Comparison of ENCODE assay signal across 8 mouse cellular contexts in the genomic region with DNA sequence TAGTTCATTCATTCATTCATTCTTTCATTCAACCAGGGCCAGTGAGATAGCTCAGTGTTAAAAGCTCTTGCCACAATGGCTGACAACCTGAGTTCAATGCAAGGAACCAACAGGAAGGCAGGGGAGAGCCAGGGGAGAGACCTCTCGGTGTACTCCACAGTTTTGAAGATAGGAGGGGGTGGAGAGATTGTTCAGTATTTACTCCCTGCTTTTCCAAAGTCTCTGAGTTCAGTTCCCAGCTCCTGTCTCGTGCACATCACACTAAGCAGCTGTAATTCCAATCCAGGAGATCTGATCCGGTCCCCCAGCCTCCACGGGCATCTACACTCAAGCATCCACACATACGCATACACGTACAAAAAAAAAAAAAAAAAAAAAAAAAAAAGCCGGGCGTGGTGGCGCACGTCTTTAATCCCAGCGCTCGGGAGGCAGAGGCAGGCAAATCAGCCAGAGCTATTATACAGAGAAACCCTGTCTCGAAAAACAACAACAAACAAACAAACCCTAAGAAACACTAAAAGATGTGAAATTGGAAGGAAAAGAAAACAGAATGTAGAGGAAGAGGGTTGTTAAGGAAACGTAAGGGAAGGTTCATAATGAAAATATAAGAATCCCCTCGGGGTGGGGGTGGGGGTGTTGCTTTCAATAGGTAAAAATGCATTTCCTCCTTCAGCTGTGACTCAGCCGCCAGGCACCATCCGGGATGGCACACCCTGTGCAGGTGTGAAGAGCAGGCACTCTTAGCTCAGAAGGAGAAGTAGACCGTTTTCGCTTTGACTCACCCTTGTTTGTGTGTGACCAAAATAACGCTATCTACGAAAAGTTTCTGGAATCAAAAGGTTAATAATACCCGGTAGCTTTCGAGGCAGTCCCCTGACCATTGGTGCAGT. TPM values are rescaled to one million over a fixed set of nuclear protein-coding genes. Genes with fewer than 3 reads are reported as not detected.
A peak's percentile ranks its signal among the peaks of the same experiment; 100 is the strongest.
DNase-seq lines count a peak whose midpoint lies in the region; ATAC-seq and TF ChIP-seq lines count a peak whose summit lies in the region.

No protein-coding gene starts in this region.

- H3K9me3 ChIP-seq in heart, embryonic 16.5 days (replicated peaks; ENCODE audit: control insufficient read depth, low read length): no peaks in the 10 kb centered on the region

- no peaks in the 10 kb centered on the region for H3K36me3 ChIP-seq in heart, embryonic 16.5 days (ENCODE audit: control insufficient read depth, insufficient read depth)
- no peaks in the 10 kb centered on the region for H3K36me3 ChIP-seq in small intestine, adult 2 months (ENCODE audit: control insufficient read depth, insufficient read depth, low read length)

- H3K9ac ChIP-seq in heart, embryonic 16.5 days (ENCODE audit: low read length): peak overlapping the region; percentile 72

- ATAC-seq in heart, embryonic 16.5 days (replicated peaks; ENCODE audit: extremely low read depth, insufficient read depth, low FRiP score): no peak

- intact Hi-C loops in left cerebral cortex, postnatal 14 days (cut with DNase I): no loop called here

- 42% methylated on average over 23 of the region's 23 CpGs for WGBS in heart, embryonic 16.5 days
- 43% methylated on average over 23 of the region's 23 CpGs for WGBS in lung, adult 2 months
- 38% methylated on average over 23 of the region's 23 CpGs for WGBS in small intestine, adult 2 months

- peak overlapping the region; percentile 57 for H3K4me3 ChIP-seq in heart, embryonic 16.5 days (ENCODE audit: low read length)
- peak overlapping the region; percentile 26 for H3K4me3 ChIP-seq in lung, adult 2 months (replicated peaks; ENCODE audit: extremely low read depth, low read depth, low read length)
- H3K4me3 ChIP-seq in small intestine, adult 2 months (ENCODE audit: low read depth, low read length): peak overlapping the region; percentile 55

- no peaks in the 10 kb centered on the region for H3K27me3 ChIP-seq in heart, embryonic 16.5 days (ENCODE audit: control insufficient read depth, insufficient read depth, low read length)
- H3K27me3 ChIP-seq in small intestine, adult 2 months (ENCODE audit: control insufficient read depth, insufficient read depth, low read length): no peaks in the 10 kb centered on the region

- DNase-seq in CD8-positive naive resting alpha-beta T cell, adult 2 months (ENCODE audit: low read depth in 2 of 2, low spot score in 2 of 2): peak; percentile 32 to 34
- DNase-seq in T-cell, adult 2 months (ENCODE audit: low spot score): peak; percentile 70
- DNase-seq in lung, adult 2 months: peak; percentile 9
- no peak for DNase-seq in left cerebral cortex, postnatal 14 days (ENCODE audit: low spot score in 2 of 2)
- no peak for DNase-seq in cerebellum, adult 18-20 months
- DNase-seq in urinary bladder, postnatal 25 days (ENCODE audit: low spot score): no peak

- no peak for TF ChIP-seq CTCF in lung, adult 2 months (IDR thresholded peaks at IDR 0.05; ENCODE audit: insufficient read depth, low read length)
- TF ChIP-seq CTCF in small intestine, adult 2 months (IDR thresholded peaks at IDR 0.05; ENCODE audit: extremely low read depth, insufficient read length, insufficient replicate concordance, low read depth, low read length): no peak

- H3K27ac ChIP-seq in heart, embryonic 16.5 days (ENCODE audit: low read length): no peak overlapping the region
- peak overlapping the region; percentile 61 for H3K27ac ChIP-seq in small intestine, adult 2 months (ENCODE audit: insufficient read depth, low read depth, low read length)

- TF ChIP-seq POLR2A in lung, adult 2 months (IDR thresholded peaks at IDR 0.05; ENCODE audit: borderline replicate concordance, extremely low read depth, low read depth, low read length): no peak
- TF ChIP-seq POLR2A in small intestine, adult 2 months (IDR thresholded peaks at IDR 0.05; ENCODE audit: low read depth, low read length): no peak

- H3K4me1 ChIP-seq in heart, embryonic 16.5 days (ENCODE audit: control insufficient read depth, insufficient read depth, low read length): no peaks in the 10 kb centered on the region; the same call in 1 of the 2 replicates
- H3K4me1 ChIP-seq in lung, adult 2 months (ENCODE audit: control insufficient read depth, insufficient read depth, low read length): no peaks in the 10 kb centered on the region
- H3K4me1 ChIP-seq in small intestine, adult 2 months (ENCODE audit: control insufficient read depth, insufficient read depth, insufficient read length, low read length): no peaks in the 10 kb centered on the region

- peak overlapping the region; percentile 82 for H3K4me2 ChIP-seq in heart, embryonic 16.5 days (ENCODE audit: low read depth, low read length)

RNA-seq across cellular contexts. Expression of gene Sub1, which starts 13.2 kb away (rescaled TPM):
- 403 and 491 TPM in 2 replicates for polyA plus RNA-seq in heart, embryonic 16.5 days (2015; fragmentation: Nextera tagmentation; extraction: Ambion mirVana)
- polyA plus RNA-seq in lung, adult 2 months (2012; rRNA removed): 1.4 and 5.2 TPM in 2 replicates
- 0.23 and 0.25 TPM in 2 replicates for polyA plus RNA-seq in small intestine, adult 2 months (2012; rRNA removed)
- 100 to 1,000 TPM; 308 to 316 TPM for total RNA-seq in left cerebral cortex, postnatal 14 days (2021)

Comparison
In these comparisons a context has a peak if more than half of its experiments do, and no peak if none do; other contexts are left out.
1. DNase-seq: peak in CD8-positive naive resting alpha-beta T cell, adult 2 months (2 of 2), T-cell, adult 2 months (single experiment) and lung, adult 2 months (single experiment); none in left cerebral cortex, postnatal 14 days (0 of 2), cerebellum, adult 18-20 months (0 of 2) and urinary bladder, postnatal 25 days (single experiment).
2. RNA of gene Sub1, which starts 13.2 kb away (polyA plus RNA-seq): 403 to 491 TPM in heart, embryonic 16.5 days; 1.4 to 5.2 TPM in lung, adult 2 months and 0.23 to 0.25 TPM in small intestine, adult 2 months; every median in the first group is over 10 times any median in the second.
3. Peak in every context shown above with its lines, with median percentiles within 50 percentile points of each other: H3K4me3 ChIP-seq.